Mouse (Mus musculus) right cerebral cortex, adult 2 months (tissue): ENCODE measurements around the gene Myo9b.
A peak's percentile ranks its signal among the peaks of the same experiment; 100 is the strongest.

ENCODE experiments used
- DNase-seq, 2 experiments: peaks; one replicate each; pipeline ENCODE4 v3.0.0; 2021 to 2022; ENCODE audit warnings: low spot score in 2 of 2

Myo9b gene

DNA sequence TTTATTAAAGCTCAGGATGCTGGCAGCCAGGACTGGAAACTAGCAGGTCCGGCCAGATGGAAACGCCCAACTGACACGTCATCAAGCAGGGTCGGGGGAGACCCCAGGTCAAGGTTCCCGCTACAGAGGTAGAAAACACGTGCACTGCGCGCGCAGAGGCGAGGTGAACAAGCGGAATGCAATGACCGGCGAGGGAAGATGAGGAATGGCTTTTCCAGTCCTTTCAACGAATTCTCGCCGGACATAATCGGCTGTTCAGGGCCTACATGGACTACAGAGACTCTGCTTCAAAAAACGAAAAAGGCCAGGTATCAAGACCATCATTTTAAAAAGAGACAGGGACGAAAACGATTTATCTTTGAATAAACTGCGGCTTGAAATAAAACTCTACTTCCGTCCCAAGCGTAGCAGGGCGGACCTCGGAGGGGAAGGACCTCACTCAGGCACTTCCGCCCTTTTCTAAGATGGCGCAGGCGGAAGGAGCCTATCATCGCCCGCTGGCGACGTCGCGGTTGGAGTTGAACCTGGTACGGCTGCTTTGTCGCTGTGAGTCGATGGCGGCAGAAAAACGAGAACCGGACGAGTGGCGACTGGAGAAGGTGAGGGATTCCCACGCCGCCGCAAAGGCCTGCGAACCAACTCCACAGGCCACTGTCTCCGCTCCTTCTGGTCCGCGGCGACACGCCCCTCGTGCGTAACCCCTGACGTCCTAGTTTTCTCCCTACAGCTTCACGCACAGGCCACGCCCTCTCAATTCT is 94.4 kb downstream of the Myo9b start, which contains the start of gene Use1:
TSS of gene Use1 (plus strand) at position 78 of the 758 bp plus-strand sequence.
- peak; percentile 89 to 95 for DNase-seq

DNA sequence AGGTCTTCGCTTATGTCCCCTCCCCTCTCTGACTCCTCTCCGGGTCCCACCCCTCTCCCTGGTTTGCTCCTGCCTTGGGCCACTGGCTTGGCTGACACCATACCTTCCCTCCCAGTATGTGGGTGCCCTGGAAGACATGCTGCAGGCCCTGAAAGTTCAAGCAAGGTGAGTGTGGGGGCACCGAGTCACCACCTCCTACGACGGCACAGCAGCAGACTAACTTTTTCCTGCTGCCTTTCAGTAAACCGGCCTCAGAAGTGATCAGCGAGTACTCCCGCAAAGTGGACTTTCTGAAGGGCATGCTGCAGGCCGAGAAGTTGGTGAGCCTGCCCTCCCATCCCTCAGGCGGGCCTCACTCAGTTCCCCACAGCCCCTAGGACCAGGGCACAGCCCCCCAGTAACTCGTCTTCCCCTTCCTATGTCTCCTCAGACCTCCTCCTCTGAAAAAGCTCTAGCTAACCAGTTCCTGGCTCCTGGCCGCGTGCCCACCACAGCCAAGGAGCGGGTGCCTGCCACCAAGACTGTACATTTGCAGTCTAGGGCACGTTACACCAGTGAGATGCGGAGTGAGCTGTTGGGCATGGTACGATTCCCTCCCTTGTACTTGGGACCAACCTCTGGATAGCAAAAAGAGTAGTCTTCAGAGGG is 95.1 kb downstream of the Myo9b start:
- DNase-seq = no peak

DNA sequence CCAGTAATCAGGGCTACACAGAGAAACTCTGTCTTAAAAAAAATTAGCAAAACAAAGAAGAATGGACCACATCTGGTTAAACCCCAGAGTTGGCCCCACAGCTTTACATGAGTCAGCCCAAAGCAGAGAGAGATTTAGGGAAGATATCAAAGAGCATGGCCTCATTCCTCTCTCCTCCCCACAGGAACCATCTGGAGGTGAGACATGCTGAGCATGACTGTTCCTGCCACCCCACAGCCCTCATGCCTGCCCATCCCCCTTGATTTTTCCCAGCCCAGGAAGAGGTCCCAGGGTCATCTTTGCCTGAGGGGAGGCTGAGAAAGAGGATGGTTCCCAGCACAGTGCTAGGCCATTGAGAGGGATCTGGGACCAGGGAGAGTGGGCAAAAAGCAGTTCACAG is 95.9 kb downstream of the Myo9b start:
- DNase-seq = no peak

DNA sequence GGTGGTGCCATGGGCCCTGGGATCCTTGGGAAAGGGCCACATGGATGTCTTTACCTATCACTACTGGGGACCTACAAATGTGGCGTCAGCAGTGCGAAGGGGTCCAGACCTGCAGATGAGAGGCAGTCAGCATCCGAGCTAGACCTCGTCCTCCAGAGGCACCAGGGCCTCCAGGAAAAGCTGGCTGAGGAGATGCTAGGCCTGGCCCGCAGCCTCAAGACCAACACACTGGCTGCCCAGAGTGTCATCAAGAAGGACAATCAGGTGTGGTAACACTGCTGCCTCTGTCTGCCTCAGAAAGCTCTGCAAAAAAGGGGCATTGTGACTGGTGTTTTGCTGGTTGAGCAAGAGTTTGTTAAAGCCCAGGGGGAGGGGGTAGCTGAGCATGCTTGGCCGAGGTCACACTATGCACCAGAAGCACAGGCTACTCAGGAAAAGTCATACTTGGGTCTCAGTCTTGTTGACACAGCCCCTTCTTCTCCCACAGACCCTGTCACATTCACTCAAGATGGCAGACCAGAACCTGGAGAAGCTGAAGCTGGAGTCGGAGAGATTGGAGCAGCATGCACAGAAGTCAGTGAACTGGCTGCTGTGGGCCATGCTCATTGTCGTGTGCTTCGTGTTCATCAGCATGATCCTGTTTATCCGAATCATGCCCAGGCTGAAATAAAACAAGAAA is 96.7 kb downstream of the Myo9b start:
- no peak for DNase-seq

GRCm38 (mm10) chr8:71370711-71371235 is 98.3 kb downstream of the Myo9b start:
- DNase-seq = no peak

DNA sequence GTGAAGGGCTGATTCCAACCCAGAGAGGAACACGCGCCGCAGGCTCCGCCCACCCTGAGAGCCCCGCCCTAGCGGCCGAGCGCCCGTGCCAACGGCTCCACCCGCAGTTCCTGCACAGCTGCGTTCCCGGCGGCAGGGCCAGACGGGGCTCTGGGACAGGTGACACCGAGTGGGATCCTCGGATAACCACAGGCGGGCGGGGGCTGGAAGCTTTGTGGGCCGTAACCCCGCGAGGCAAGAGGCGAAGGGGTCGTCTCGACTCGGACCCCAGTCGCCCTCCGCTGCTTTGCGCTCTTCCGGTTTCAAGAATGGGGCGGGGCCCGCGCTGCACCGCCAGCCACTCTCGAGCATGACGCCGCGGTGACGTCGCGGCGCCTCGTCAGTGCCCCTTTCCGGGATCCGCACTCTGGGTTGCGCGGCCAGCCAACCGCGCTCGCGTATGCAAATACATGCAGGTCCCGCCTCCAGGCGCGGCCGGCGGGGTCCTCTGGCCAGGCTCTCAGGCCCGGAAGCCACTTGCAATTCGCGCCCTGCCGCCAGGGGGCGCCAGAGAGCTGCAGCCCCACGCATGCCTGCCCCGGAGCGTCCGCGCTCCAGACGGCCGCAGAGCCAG is 98.8 kb downstream of the Myo9b start, which contains the start of gene Ocel1:
TSS of gene Ocel1 (plus strand) at position 63 of the 613 bp plus-strand sequence.
- DNase-seq = peak; percentile 96 to 98

GRCm38 (mm10) chr8:71372427-71372826 is 99.9 kb downstream of the Myo9b start:
- DNase-seq = no peak

- DNase-seq = no peak
Observed at GRCm38 (mm10) chr8:71373000-71373399, 100.5 kb downstream of the Myo9b start.

DNA sequence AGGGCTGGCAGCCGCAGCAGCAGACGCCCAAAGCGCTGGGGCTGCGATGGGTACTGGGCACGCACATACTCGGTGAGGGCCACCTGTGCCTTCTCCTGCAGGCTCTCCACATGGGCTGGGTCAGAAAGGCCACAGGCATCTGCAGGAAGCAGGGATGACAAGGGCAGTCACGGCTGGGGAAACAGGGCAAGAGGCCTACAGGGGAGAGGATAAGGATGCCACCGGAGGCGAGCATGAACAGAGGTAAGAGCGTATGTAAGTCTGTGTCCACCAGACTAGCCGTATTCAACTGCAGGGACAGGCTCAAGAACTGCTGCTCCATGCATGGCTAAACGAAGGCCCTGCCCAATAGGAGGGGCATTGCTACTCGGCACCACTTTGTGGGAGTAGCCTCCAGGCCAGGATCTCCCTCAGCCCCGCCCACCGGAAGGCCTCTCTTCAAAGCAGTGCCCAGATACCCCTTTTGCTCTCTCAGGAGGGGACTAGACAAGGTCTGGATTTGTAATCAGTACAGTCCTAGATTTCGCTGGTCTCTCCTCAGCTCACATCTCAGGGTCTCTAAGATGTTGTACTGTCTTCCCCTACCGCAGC is 102.2 kb downstream of the Myo9b start:
- DNase-seq = no peak

GRCm38 (mm10) chr8:71375581-71376422 is 103.3 kb downstream of the Myo9b start:
- DNase-seq = peak; percentile 66 to 72

DNA sequence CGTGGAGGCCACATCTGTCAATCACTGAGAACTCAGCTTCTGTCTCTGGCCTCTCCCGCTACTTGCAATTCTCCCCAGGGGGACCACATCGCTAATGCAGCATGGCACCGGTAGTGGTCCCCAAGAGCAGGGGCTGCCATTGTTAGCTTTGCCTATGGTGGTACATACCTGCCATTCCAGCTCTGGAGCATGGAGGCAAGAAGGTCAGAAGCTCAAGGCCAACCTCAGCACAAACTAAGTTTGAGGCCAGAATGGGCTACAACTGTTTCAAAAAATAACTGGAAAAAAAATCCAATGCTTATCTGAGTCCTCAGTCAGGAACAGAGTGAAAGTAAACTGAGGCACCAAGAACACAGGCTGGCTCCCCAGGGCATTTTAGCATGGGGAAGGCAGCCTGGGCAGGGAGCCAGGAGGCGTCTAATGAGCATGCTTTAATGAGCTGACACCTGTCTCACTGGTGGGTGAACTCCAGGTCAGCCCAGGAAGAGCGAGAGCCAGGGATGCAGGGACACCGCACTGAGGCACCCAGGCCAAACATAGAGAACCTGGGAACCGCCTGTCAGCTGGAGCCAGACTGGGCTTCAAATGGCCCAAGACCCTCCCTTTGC is 104.0 kb downstream of the Myo9b start:
- no peak for DNase-seq

DNA sequence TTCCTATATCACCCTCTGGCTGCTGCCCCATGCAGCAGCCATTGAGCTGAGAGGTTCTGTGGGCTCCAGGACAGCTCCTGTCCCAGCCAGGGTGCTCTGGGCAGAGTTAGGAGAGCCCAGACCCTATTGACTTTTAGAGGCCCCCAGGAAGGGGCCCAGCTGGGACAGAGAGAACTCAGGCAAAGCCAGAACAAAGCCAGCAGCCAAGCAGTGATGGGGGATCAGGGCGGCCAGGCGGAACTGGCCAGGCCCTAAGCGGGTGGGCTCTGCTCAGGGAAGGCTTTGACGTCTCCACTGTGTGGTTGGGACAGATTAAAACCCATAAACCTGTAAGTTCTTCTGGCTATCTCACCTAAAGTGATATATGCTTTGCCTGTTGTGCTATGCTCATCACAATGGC is 106.5 kb downstream of the Myo9b start:
- DNase-seq = no peak

DNA sequence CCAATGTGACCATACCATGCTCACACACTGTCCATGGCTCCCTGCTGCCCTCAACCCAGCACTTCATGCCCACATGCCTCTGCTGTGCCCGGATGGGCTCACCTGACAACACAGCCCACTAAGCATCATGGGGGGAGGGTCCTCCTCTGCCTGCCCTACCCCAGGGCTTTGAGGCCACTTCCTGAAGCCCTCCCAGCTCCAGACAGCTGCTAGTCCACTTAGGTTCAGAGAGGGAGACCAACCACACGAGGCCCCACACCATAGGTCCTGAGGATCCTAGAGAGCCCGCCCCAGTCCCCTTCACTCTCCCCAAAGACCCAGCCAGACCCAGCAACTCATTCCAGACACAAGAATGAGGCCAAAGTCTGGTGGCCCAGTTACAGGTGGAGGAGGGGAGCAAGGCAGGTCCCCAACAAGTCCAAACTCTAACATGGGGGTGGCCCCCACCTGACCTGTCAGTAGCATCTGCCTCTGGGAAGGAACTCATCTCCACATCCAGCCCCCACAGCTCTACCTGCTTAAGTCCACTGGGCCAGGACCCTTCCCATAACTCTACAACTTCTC is 107.1 kb downstream of the Myo9b start:
- no peak for DNase-seq

- DNase-seq = no peak
Observed at GRCm38 (mm10) chr8:71380178-71381171, 108.0 kb downstream of the Myo9b start.

DNA sequence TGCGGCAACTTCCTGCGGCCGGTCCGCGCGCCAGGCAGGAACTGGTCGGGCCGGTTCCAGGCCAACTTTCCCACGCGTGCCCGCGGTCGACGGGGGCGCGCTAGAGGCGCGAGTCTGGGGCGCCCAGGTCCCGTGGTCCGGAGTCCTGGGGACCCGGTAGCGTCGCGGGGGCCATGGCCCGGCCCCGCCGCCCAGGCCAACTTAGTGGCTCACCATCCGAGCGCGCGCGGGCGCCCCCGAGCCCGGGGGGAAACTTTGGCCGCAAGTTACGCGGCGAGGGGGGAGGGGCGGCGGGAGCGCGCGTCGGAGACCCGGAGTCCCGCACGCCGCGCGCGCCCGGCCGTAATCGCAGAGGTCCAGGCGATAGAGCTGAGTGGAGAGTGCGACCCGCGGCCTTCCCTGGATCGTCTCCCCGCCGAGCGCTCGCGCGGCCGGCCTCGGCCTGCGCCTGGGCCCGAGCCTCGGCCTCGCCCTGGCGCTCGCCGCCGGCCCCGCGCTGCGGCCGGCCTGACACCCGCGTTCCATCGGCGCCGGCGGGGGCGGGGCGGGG is 109.0 kb downstream of the Myo9b start, which contains the start of gene Nr2f6:
TSS of gene Nr2f6 (minus strand) at position 540 of the 550 bp plus-strand sequence.
- DNase-seq = peak in 1 of 2 experiments; percentile 52

DNA sequence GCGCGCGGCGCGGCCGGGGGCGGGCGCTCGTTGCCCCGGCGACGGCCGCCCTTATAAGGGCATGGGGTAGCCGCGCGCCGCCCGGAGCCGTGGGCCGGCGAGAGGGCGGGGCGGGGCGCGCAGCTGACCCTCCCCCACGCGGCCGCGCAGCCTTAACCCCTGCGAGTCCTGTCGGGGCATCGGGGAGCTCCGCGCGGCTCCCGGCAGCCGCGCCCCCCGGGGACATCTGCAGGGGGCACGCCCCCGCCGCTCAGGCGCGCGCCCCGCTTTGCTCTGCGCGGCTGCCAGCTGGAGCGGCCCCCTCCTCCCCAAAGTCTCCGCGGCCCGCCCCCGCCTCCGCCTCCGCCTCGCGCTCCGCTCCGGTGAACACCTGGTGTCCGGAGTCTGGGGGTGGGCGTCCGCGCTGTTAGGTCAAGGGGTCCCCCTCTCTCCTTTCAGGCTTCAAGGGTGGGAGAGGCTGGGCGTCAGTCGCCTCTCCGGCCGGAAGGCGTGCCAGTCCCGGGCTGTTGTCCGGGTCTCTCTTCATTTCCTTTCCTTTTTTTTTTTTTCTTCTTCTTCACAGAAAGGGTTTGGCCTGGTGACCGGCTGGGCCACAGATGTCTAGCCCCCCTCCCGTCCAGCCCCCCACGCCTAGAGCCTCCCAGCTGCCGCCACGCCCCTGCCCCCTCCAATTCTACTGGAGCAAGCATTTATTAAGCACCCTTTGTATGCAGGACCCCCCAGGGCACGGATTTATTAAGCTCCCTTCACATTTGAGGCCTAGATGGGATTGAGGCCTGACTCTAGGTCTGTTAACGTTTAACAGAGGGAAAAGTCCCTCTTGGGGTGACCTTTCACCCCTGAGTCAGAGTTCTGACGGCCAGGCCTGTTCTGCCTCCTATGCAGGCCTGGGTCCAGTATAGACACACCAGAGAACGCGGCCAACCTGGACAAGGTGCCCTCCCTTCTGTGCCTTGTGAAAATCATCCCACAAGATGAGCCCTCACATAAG is 109.8 kb downstream of the Myo9b start:
- DNase-seq = peak in 1 of 2 experiments; percentile 71

GRCm38 (mm10) chr8:71383396-71383795 is 110.9 kb downstream of the Myo9b start:
- DNase-seq = no peak
